Mouse (Mus musculus): ENCODE measurements around the gene Gm49393.
A peak's percentile ranks its signal among the peaks of the same experiment; 100 is the strongest.
"Not testable (repeated sequence)": the region's sequence is repeated elsewhere in the genome, so short reads cannot be mapped to it uniquely, and the experiment has no call there.

The Gm49393 gene

GRCm38 (mm10) chr13:60935490-60935889 is at the start of gene Gm49393:
Gene Gm49393, minus strand, starts transcription at chr13:60935590.
- not testable (repeated sequence) for DNase-seq

GRCm38 (mm10) chr13:60972319-60972718 is 36.9 kb upstream of the Gm49393 start:
- DNase-seq, result not testable (repeated sequence)

GRCm38 (mm10) chr13:60963985-60964384 is 28.6 kb upstream of the Gm49393 start:
- not testable (repeated sequence) for DNase-seq

- DNase-seq, result no peak
Measured at GRCm38 (mm10) chr13:60961706-60962105, 26.3 kb upstream of the Gm49393 start.

GRCm38 (mm10) chr13:60941884-60942283 is 6.5 kb upstream of the Gm49393 start, which contains the start of gene Tpbpa:
Gene Tpbpa, minus strand, starts transcription at chr13:60941984.
- not testable (repeated sequence) for DNase-seq

- peak; percentile 2 for DNase-seq
Measured at GRCm38 (mm10) chr13:60936500-60936901, 1.1 kb upstream of the Gm49393 start, which contains the start of the genes Gm49391 and Ctla2a. Gene Gm49391, minus strand, starts transcription at chr13:60936571. Gene Ctla2a, minus strand, starts transcription at chr13:60936625.

- not testable (repeated sequence) for DNase-seq
Measured at GRCm38 (mm10) chr13:60904780-60905179, 30.6 kb downstream of the Gm49393 start, which contains the start of gene Tpbpb. Gene Tpbpb, minus strand, starts transcription at chr13:60904880.

- peak; percentile 1 for DNase-seq
Measured at GRCm38 (mm10) chr13:60897328-60897727, 38.1 kb downstream of the Gm49393 start, which contains the start of gene Ctla2b. Gene Ctla2b, minus strand, starts transcription at chr13:60897447.

- DNase-seq, result not testable (repeated sequence)
Measured at GRCm38 (mm10) chr13:60896794-60897193, 38.6 kb downstream of the Gm49393 start, which contains the start of gene Gm49392. Gene Gm49392, minus strand, starts transcription at chr13:60896894.

- no peak for DNase-seq
Measured at GRCm38 (mm10) chr13:60895406-60896160, 39.8 kb downstream of the Gm49393 start.

- DNase-seq, result no peak
Measured at GRCm38 (mm10) chr13:60892301-60892700, 43.1 kb downstream of the Gm49393 start.

GRCm38 (mm10) chr13:60864281-60864680 is 71.1 kb downstream of the Gm49393 start, which contains the start of gene 4930486L24Rik:
Gene 4930486L24Rik, minus strand, starts transcription at chr13:60864475.
- no peak for DNase-seq

GRCm38 (mm10) chr13:60848241-60849120 is 86.9 kb downstream of the Gm49393 start:
- DNase-seq, result no peak

GRCm38 (mm10) chr13:60843153-60843552 is 92.2 kb downstream of the Gm49393 start:
- no peak for DNase-seq

GRCm38 (mm10) chr13:60842703-60843102 is 92.7 kb downstream of the Gm49393 start:
- DNase-seq, result no peak

- no peak for DNase-seq
Measured at GRCm38 (mm10) chr13:60839353-60839902, 96.0 kb downstream of the Gm49393 start.

GRCm38 (mm10) chr13:60826052-60826451 is 109.3 kb downstream of the Gm49393 start:
- no peak for DNase-seq

GRCm38 (mm10) chr13:60820486-60821175 is 114.8 kb downstream of the Gm49393 start:
- DNase-seq, result no peak

GRCm38 (mm10) chr13:60819469-60819868 is 115.9 kb downstream of the Gm49393 start:
- peak; percentile 70 for DNase-seq

GRCm38 (mm10) chr13:60813722-60814121 is 121.7 kb downstream of the Gm49393 start:
- DNase-seq, result no peak

GRCm38 (mm10) chr13:60812768-60813167 is 122.6 kb downstream of the Gm49393 start:
- no peak for DNase-seq

GRCm38 (mm10) chr13:60809690-60810089 is 125.7 kb downstream of the Gm49393 start:
- no peak for DNase-seq
